Comparison of ENCODE assay signal across 14 mouse cellular contexts in the genomic region with DNA sequence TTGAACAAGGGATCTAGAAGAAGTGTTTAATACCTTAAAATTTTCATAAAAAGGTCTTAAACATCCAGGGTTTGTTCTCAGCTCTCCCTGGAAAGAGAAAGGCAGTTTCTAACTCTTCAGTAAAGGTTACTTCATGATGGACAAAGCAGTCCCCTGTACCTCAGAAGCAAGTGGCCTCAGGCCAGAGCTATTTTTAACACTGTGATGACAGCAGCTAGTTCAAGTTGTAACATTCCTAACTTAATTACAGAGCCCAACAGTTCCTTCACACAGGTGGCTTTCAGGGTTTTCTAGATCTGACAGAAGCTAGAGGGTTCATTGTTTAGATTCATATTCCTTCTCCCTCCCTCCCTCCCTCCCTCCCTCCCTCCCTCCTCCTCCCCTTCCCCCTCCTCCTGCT. TPM values are rescaled to one million over a fixed set of nuclear protein-coding genes. Genes with fewer than 3 reads are reported as not detected.
DNase-seq lines count a peak whose midpoint lies in the region; ATAC-seq lines count a peak whose summit lies in the region.
"Had no signal": no experiment of that assay in that cellular context is flagged by ENCODE, and none has a peak within 500 bp of the region (broad histone marks: within the 10 kb centered on the region; RNA-seq: fewer than 3 reads in every experiment).

No protein-coding gene starts in this region.

- peak; percentile 68 to 69 for DNase-seq in heart, adult 18-20 months
- DNase-seq in heart, postnatal 36 days, result no peak
- DNase-seq in heart, postnatal 10 days, result peak; percentile 76 to 77
- DNase-seq in cerebellum, postnatal 4 days (ENCODE audit: low spot score in 2 of 2), result no peak
- no peak for DNase-seq in right cerebral cortex, postnatal 14 days
- DNase-seq: cerebellum, adult 11 months; lung, postnatal 10 days; right cerebral cortex, postnatal 4 days had no signal

- ATAC-seq in embryonic facial prominence, embryonic 15.5 days (ENCODE audit: insufficient number of reproducible peaks, low FRiP score, low TSS enrichment, low read depth), result 0 out of 2 replicates have a peak, but pooled peaks have one; percentile 29
- peak; percentile 63; the same call in 1 of the 2 replicates for ATAC-seq in limb, embryonic 12.5 days (ENCODE audit: insufficient number of reproducible peaks, insufficient read depth, low FRiP score, low TSS enrichment, low read depth)
- ATAC-seq in megakaryocyte progenitor cell, adult 5-6 weeks (replicated peaks; ENCODE audit: poor library complexity), result no peak
- ATAC-seq: forebrain, embryonic 16.5 days; midbrain, embryonic 15.5 days had no signal

- no peak overlapping the region for H3K4me3 ChIP-seq in embryonic facial prominence, embryonic 15.5 days (replicated peaks)
- H3K4me3 ChIP-seq in limb, embryonic 12.5 days (replicated peaks), result no peak overlapping the region
- H3K4me3 ChIP-seq: midbrain, embryonic 15.5 days; neural tube, embryonic 13.5 days had no signal

- no peaks in the 10 kb centered on the region for H3K9me3 ChIP-seq in embryonic facial prominence, embryonic 15.5 days (replicated peaks)
- H3K9me3 ChIP-seq in limb, embryonic 12.5 days, result no peaks in the 10 kb centered on the region
- H3K9me3 ChIP-seq: midbrain, embryonic 15.5 days; neural tube, embryonic 13.5 days had no signal

- intact Hi-C loops in heart, postnatal 36 days (cut with DNase I), result no loop called here
- intact Hi-C loops in heart, postnatal 10 days (cut with DNase I), result no loop called here

- no peaks in the 10 kb centered on the region for H3K36me3 ChIP-seq in embryonic facial prominence, embryonic 15.5 days
- no peaks in the 10 kb centered on the region for H3K36me3 ChIP-seq in limb, embryonic 12.5 days
- H3K36me3 ChIP-seq: midbrain, embryonic 15.5 days; neural tube, embryonic 13.5 days had no signal

- H3K9ac ChIP-seq in embryonic facial prominence, embryonic 15.5 days, result no peak overlapping the region
- H3K9ac ChIP-seq in limb, embryonic 12.5 days (replicated peaks), result no peak overlapping the region
- H3K9ac ChIP-seq: midbrain, embryonic 15.5 days; neural tube, embryonic 13.5 days had no signal

- H3K27ac ChIP-seq in embryonic facial prominence, embryonic 15.5 days (replicated peaks), result no peak overlapping the region
- H3K27ac ChIP-seq in limb, embryonic 12.5 days, result peak overlapping the region; percentile 67
- H3K27ac ChIP-seq: midbrain, embryonic 15.5 days; neural tube, embryonic 13.5 days had no signal

- no peaks in the 10 kb centered on the region for H3K27me3 ChIP-seq in embryonic facial prominence, embryonic 15.5 days
- H3K27me3 ChIP-seq in limb, embryonic 12.5 days, result no peaks in the 10 kb centered on the region
- H3K27me3 ChIP-seq: midbrain, embryonic 15.5 days; neural tube, embryonic 13.5 days had no signal

- H3K4me2 ChIP-seq in embryonic facial prominence, embryonic 15.5 days (replicated peaks), result no peak overlapping the region
- no peak overlapping the region for H3K4me2 ChIP-seq in limb, embryonic 12.5 days
- H3K4me2 ChIP-seq: midbrain, embryonic 15.5 days; neural tube, embryonic 13.5 days had no signal

- peaks cover 15% of the 10 kb centered on the region; the same call in 1 of the 2 replicates for H3K4me1 ChIP-seq in embryonic facial prominence, embryonic 15.5 days
- peaks cover 30% of the 10 kb centered on the region for H3K4me1 ChIP-seq in limb, embryonic 12.5 days (replicated peaks)
- H3K4me1 ChIP-seq: midbrain, embryonic 15.5 days; neural tube, embryonic 13.5 days had no signal

RNA-seq across cellular contexts. Expression of gene Kank1, which starts 36.4 kb away (rescaled TPM):
- total RNA-seq in heart, adult 18-20 months (2021), result 10 to 100 TPM; 37.2 to 38.1 TPM
- total RNA-seq in heart, postnatal 36 days (2021), result 10 to 100 TPM; 38.6 to 44.7 TPM
- polyA plus RNA-seq in embryonic facial prominence, embryonic 15.5 days (2015; fragmentation: Nextera tagmentation; extraction: Ambion mirVana), result 26.2 and 26.6 TPM in 2 replicates
- 10 to 100 TPM; 40.1 to 51.6 TPM for total RNA-seq in heart, postnatal 10 days (2021)
- 57.6 and 66.9 TPM in 2 replicates for polyA plus RNA-seq in limb, embryonic 12.5 days (2016; fragmentation: Nextera tagmentation; extraction: Ambion mirVana)
- not detected in 2 replicates for total RNA-seq in megakaryocyte progenitor cell, adult 5-6 weeks (2015)
- not detected in 2 replicates for total RNA-seq in megakaryocyte progenitor cell, adult 5-6 weeks (2017)

Comparison
In these comparisons a context has a peak if more than half of its experiments do, and no peak if none do; other contexts are left out.
1. DNase-seq: peak in heart, adult 18-20 months (2 of 2) and heart, postnatal 10 days (2 of 2); none in heart, postnatal 36 days (0 of 2), cerebellum, postnatal 4 days (0 of 2) and right cerebral cortex, postnatal 14 days (single experiment).
2. RNA of gene Kank1, which starts 36.4 kb away (total RNA-seq): 40.1 to 51.6 TPM in heart, postnatal 10 days, 38.6 to 44.7 TPM in heart, postnatal 36 days and 37.2 to 38.1 TPM in heart, adult 18-20 months; not detected in megakaryocyte progenitor cell, adult 5-6 weeks; every median in the first group is over 10 times any median in the second.